Mouse (Mus musculus) thymus, postnatal 25 days (tissue): ENCODE results near the gene Acbd4.

Experiments
- DNase-seq: peaks from one replicate; pipeline ENCODE4 v3.0.0; 2022

The Acbd4 gene

GRCm38 (mm10) chr11:103144309-103145285, 43.1 kb downstream of the Acbd4 start:
- no peak for DNase-seq

GRCm38 (mm10) chr11:103146386-103146785, 44.9 kb downstream of the Acbd4 start:
- DNase-seq = no peak

- DNase-seq = no peak
Measured at GRCm38 (mm10) chr11:103147766-103148165, 46.3 kb downstream of the Acbd4 start.

- DNase-seq = no peak
Measured at GRCm38 (mm10) chr11:103149771-103150170, 48.3 kb downstream of the Acbd4 start.

- peak; percentile 94 for DNase-seq
Measured at GRCm38 (mm10) chr11:103158621-103159478, 57.4 kb downstream of the Acbd4 start.

- DNase-seq = no peak
Measured at GRCm38 (mm10) chr11:103160738-103161137, 59.3 kb downstream of the Acbd4 start.

GRCm38 (mm10) chr11:103161449-103161848, 60.0 kb downstream of the Acbd4 start:
- DNase-seq = peak; percentile 30
